Mouse (Mus musculus) adrenal gland, postnatal 4 days (tissue): Measurements from ENCODE around the gene Edf1. TPM values are rescaled to one million over a fixed set of nuclear protein-coding genes. Genes with fewer than 3 reads are reported as not detected.

Experiments
- total RNA-seq, 2 experiments: library from RNA; stranded (reverse); gene quantifications; 2 replicates each; pipeline ENCODE4 v1.2.3; 2021

The Edf1 gene
- total RNA-seq, 2 experiments from 2014 or later = 171 to 191 TPM

Other genes starting within 250 kb of the Edf1 start
- gene Grin1, start 238.7 kb upstream of the Edf1 start, total RNA-seq = 10 to 100 TPM; 15.0 to 15.2 TPM
- 10 to 100 TPM; 57.5 to 62.5 TPM for gene Man1b1, start 225.5 kb upstream of the Edf1 start, total RNA-seq
- gene Dpp7, start 201.5 kb upstream of the Edf1 start, total RNA-seq = 10 to 100 TPM; 32.1 to 33.9 TPM
- 10 to 100 TPM; 18.6 to 24.0 TPM for gene Uap1l1, start 192.2 kb upstream of the Edf1 start, total RNA-seq
- gene Sapcd2, start 185.5 kb upstream of the Edf1 start, total RNA-seq = 1 to 10 TPM; 9.3 to 9.4 TPM
- gene Entpd2, start 162.0 kb upstream of the Edf1 start, total RNA-seq = 10 to 100 TPM in 1 of 2 experiments, 1 to 10 TPM in 1; 10.0 to 11.8 TPM
- gene Npdc1, start 158.5 kb upstream of the Edf1 start, total RNA-seq = 100 to 1,000 TPM; 102 to 112 TPM
- under 1 TPM in 1 of 2 experiments, not detected in 1; 0.82 TPM for gene Fut7, start 134.6 kb upstream of the Edf1 start, total RNA-seq
- gene Abca2, start 129.1 kb upstream of the Edf1 start, total RNA-seq = 10 to 100 TPM; 30.4 to 34.3 TPM
- gene Clic3, start 101.0 kb upstream of the Edf1 start, total RNA-seq = 1 to 10 TPM; 1.4 to 1.7 TPM
- 10 to 100 TPM; 41.0 to 48.5 TPM for gene Paxx, start 96.8 kb upstream of the Edf1 start, total RNA-seq
- gene Ptgds, start 87.8 kb upstream of the Edf1 start, total RNA-seq = 1 to 10 TPM; 3.6 to 6.5 TPM
- gene Lcn12, start 63.9 kb upstream of the Edf1 start, total RNA-seq = not detected
- gene Fbxw5, start 57.1 kb upstream of the Edf1 start, total RNA-seq = 100 to 1,000 TPM in 1 of 2 experiments, 10 to 100 TPM in 1; 99.5 to 118 TPM
- gene C8g, start 56.1 kb upstream of the Edf1 start, total RNA-seq = 1 to 10 TPM; 1.0 to 9.9 TPM
- gene Traf2, start 10.9 kb upstream of the Edf1 start, total RNA-seq = 10 to 100 TPM; 19.2 to 20.5 TPM
- gene Mamdc4, start 17.0 kb downstream of the Edf1 start, total RNA-seq = 1 to 10 TPM; 4.1 to 7.1 TPM
- 10 to 100 TPM; 74.7 to 80.0 TPM for gene Phpt1, start 17.4 kb downstream of the Edf1 start, total RNA-seq
- gene Ajm1, start 23.9 kb downstream of the Edf1 start, total RNA-seq = 1 to 10 TPM; 4.6 to 5.3 TPM
- 100 to 1,000 TPM; 117 to 128 TPM for gene Rabl6, start 50.7 kb downstream of the Edf1 start, total RNA-seq
- gene Ccdc183, start 59.8 kb downstream of the Edf1 start, total RNA-seq = under 1 TPM in 1 of 2 experiments, not detected in 1; 0.11 TPM
- gene Tmem141, start 64.2 kb downstream of the Edf1 start, total RNA-seq = 10 to 100 TPM; 37.1 to 39.5 TPM
- 10 to 100 TPM; 10.2 to 14.4 TPM for gene Fcna, start 70.2 kb downstream of the Edf1 start, total RNA-seq
- under 1 TPM in 1 of 2 experiments, not detected in 1; 0.68 TPM for gene Lcn8, start 95.3 kb downstream of the Edf1 start, total RNA-seq
- gene Lcn5, start 100.1 kb downstream of the Edf1 start, total RNA-seq = not detected
- gene Lcn6, start 118.9 kb downstream of the Edf1 start, total RNA-seq = not detected
- not detected for gene Lcn10, start 124.9 kb downstream of the Edf1 start, total RNA-seq
- 1 to 10 TPM; 6.6 to 6.9 TPM for gene Obp2a, start 142.2 kb downstream of the Edf1 start, total RNA-seq
- 10 to 100 TPM; 74.3 to 75.0 TPM for gene Bmyc, start 148.9 kb downstream of the Edf1 start, total RNA-seq
- gene Obp2b, start 179.2 kb downstream of the Edf1 start, total RNA-seq = not detected
- gene Lcn3, start 207.7 kb downstream of the Edf1 start, total RNA-seq = not detected
- not detected for gene Lcn11, start 219.2 kb downstream of the Edf1 start, total RNA-seq
- gene Gm13539, start 224.4 kb downstream of the Edf1 start, total RNA-seq = not detected